Comparison of ENCODE assay signal across 33 mouse cellular contexts in genomic region chr1:170858872-170859271, GRCm38 (mm10). TPM values are rescaled to one million over a fixed set of nuclear protein-coding genes. Genes with fewer than 3 reads are reported as not detected.
"Had no signal": no experiment of that assay in that cellular context is flagged by ENCODE, and none has a peak within 500 bp of the region (broad histone marks: within the 10 kb centered on the region; RNA-seq: fewer than 3 reads in every experiment).

No protein-coding gene starts in this region.

- H3K4me2 ChIP-seq: heart, embryonic 11.5 days; heart, embryonic 13.5 days; heart, embryonic 15.5 days; hindbrain, embryonic 13.5 days; hindbrain, embryonic 15.5 days; kidney, embryonic 15.5 days; limb, embryonic 13.5 days; limb, embryonic 15.5 days; liver, embryonic 13.5 days; liver, embryonic 15.5 days had no signal

- H3K27me3 ChIP-seq: heart, embryonic 13.5 days; heart, embryonic 15.5 days; hindbrain, embryonic 13.5 days; hindbrain, embryonic 15.5 days; kidney, embryonic 15.5 days; limb, embryonic 13.5 days; limb, embryonic 15.5 days; liver, embryonic 13.5 days; liver, embryonic 15.5 days had no signal

- DNase-seq: gastrocnemius, postnatal 14 days; gastrocnemius, postnatal 36 days; heart, adult 18-20 months; heart, postnatal 14 days; heart, postnatal 36 days; kidney, adult 11 months; kidney, adult 2 months; kidney, adult 9 months; kidney, postnatal 14 days; kidney, postnatal 36 days; layer of hippocampus, adult 9-11 months; layer of hippocampus, postnatal 36 days; left cerebral cortex, postnatal 4 days; liver, embryonic 13.5 days had no signal

- H3K4me1 ChIP-seq: hindbrain, embryonic 15.5 days; limb, embryonic 13.5 days; limb, embryonic 15.5 days had no signal

- H3K9me3 ChIP-seq: heart, embryonic 13.5 days; heart, embryonic 15.5 days; hindbrain, embryonic 13.5 days; hindbrain, embryonic 15.5 days; kidney, embryonic 15.5 days; limb, embryonic 13.5 days; limb, embryonic 15.5 days; liver, embryonic 13.5 days; liver, embryonic 15.5 days had no signal

- H3K9ac ChIP-seq: heart, embryonic 13.5 days; heart, embryonic 15.5 days; hindbrain, embryonic 13.5 days; hindbrain, embryonic 15.5 days; kidney, embryonic 15.5 days; limb, embryonic 13.5 days; limb, embryonic 15.5 days; liver, embryonic 13.5 days; liver, embryonic 15.5 days had no signal

- H3K36me3 ChIP-seq: heart, embryonic 13.5 days; heart, embryonic 15.5 days; hindbrain, embryonic 13.5 days; hindbrain, embryonic 15.5 days; kidney, embryonic 15.5 days; limb, embryonic 13.5 days; limb, embryonic 15.5 days; liver, embryonic 13.5 days had no signal

- H3K4me3 ChIP-seq: heart, embryonic 13.5 days; heart, embryonic 15.5 days; hindbrain, embryonic 13.5 days; hindbrain, embryonic 15.5 days; kidney, embryonic 15.5 days; limb, embryonic 13.5 days; limb, embryonic 15.5 days; liver, embryonic 13.5 days; liver, embryonic 15.5 days had no signal

- H3K27ac ChIP-seq: heart, embryonic 13.5 days; heart, embryonic 15.5 days; hindbrain, embryonic 13.5 days; hindbrain, embryonic 15.5 days; hindbrain, postnatal 0 days; kidney, embryonic 15.5 days; kidney, postnatal 0 days; limb, embryonic 13.5 days; limb, embryonic 15.5 days; liver, embryonic 13.5 days; liver, embryonic 15.5 days had no signal

- ATAC-seq: hindbrain, postnatal 0 days; intestine, embryonic 16.5 days had no signal

RNA-seq across cellular contexts. Expression of gene Gm26620, which starts 26.0 kb away (rescaled TPM):
- total RNA-seq: hematopoietic stem cell, adult 5-6 weeks had no signal
- polyA plus RNA-seq: hindbrain, embryonic 11.5 days; limb, embryonic 11.5 days had no signal

RNA-seq across cellular contexts. Expression of gene Fcrlb, which starts 53.9 kb away (rescaled TPM):
- total RNA-seq: gastrocnemius, adult 18-20 months; gastrocnemius, adult 8-10 months; gastrocnemius, postnatal 14 days; gastrocnemius, postnatal 36 days; heart, adult 18-20 months; heart, postnatal 14 days; heart, postnatal 36 days; hematopoietic stem cell, adult 5-6 weeks; left cerebral cortex, postnatal 4 days had no signal
- polyA plus RNA-seq: heart, embryonic 11.5 days; heart, embryonic 13.5 days; heart, embryonic 15.5 days; heart, postnatal 0 days; hindbrain, embryonic 11.5 days; intestine, embryonic 14.5 days; kidney, embryonic 15.5 days; limb, embryonic 11.5 days; liver, embryonic 13.5 days had no signal
